Mouse (Mus musculus): Measurements from ENCODE around the gene Tfpi.

DNA sequence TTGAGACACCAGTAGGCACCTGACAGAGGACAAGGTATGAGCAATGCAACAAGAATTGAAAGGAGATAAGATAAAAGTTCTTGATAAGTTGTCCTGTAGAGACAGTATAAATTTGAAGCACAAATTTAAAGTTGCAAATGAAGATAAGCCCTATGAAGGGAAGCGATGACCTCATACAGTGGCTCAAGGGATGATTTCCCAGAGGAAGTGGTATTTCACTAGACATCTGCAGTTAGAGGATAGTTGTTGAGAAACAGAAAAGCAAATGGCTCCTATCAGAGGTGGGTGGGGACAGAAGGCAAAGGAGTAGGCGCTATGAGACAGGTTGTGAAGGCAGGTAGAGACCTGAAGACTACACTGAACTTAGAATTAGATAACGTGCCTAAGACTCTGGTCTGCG, 83.3 kb downstream of the Tfpi start:
- TF ChIP-seq CTCF (IDR thresholded peaks at IDR 0.05; ENCODE audit: borderline replicate concordance, control insufficient read depth, extremely low read depth, insufficient read depth, low read length, poor library complexity) (no peak), POLR2A (IDR thresholded peaks at IDR 0.05; ENCODE audit: control insufficient read depth, extremely low read depth, insufficient read depth, low read length, poor library complexity) (no peak)

Measured in thymus, adult 2 months (tissue).